Mouse (Mus musculus) cerebellum, adult 18-20 months (tissue): ENCODE data around the gene Ngly1.

Experiments used
- DNase-seq, 2 experiments: peaks; one replicate each; pipeline ENCODE4 v3.0.0; 2021

The Ngly1 gene

DNA sequence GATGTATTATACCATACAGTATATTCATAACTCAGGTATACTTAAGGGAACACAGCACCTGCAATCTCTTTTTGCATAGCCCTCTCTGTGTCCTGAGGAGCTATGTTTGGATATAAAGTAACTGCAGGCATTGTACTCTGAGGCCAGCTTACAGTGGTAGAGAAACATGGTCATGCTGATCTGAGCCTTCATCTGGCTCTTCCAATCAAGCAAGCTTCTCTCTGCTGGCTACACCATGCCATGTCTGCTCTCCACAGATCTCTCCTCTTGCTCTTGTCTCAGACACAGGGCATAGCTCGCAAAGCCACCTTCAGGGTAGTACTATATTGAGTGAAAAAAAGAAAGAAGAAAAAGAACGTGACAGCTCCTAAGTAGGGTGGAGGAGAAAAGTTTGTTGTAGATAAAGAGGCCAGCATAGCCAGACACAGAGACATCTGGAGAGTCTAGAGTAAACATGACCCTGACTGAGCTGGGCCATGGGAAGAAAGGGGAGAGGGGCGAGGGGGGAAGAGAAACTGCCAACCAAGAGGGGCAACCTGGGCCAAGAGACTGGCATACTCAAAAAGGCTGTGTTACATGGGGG is 86.8 kb downstream of the Ngly1 start:
- no peak for DNase-seq

GRCm38 (mm10) chr14:16347505-16347904 is 98.4 kb downstream of the Ngly1 start:
- no peak for DNase-seq

GRCm38 (mm10) chr14:16359704-16360103 is 110.6 kb downstream of the Ngly1 start:
- DNase-seq, result no peak
